Mouse (Mus musculus): ENCODE data around the gene Grwd1. TPM values are rescaled to one million over a fixed set of nuclear protein-coding genes. Genes with fewer than 3 reads are reported as not detected.

Grwd1 gene
- polyA plus RNA-seq, 1 experiment from 2014 or later: 44.0 TPM

DNA sequence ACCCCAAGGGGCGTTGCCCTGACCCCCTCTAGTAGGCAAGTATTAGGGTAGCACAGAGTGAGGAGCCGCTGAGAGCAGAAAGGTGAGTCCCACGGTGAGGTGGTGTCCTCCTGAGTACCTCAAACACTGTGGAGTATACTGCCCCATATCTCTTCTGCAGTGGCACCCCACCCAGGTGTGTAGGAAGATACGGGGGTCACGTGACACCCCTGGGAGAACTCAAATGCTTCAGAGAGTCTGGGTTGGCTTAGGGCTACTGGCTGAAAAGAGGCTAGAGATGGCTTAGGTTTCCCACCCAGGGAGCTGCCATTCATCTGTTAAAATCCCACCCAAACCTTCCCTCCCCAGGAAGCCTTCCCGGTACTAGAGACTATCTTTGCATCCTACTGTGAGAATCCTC, 33.8 kb downstream of the Grwd1 start:
- no peak overlapping the region for H3K4me2 ChIP-seq (ENCODE audit: low read length)

GRCm38 (mm10) chr7:45794971-45795370, 35.8 kb downstream of the Grwd1 start:
- Histone ChIP-seq H3K4me3 (ENCODE audit: low read length) (no peak overlapping the region), H3K4me2 (ENCODE audit: low read length) (no peak overlapping the region), H3K27ac (ENCODE audit: low read depth, low read length) (no peak overlapping the region), H3K27me3 (replicated peaks; ENCODE audit: control insufficient read depth, insufficient read depth, low read length) (no peaks in the 10 kb centered on the region), H3K4me1 (ENCODE audit: control insufficient read depth, insufficient read depth, low read depth, low read length) (peaks cover 18% of the 10 kb centered on the region), H3K9me3 (ENCODE audit: control insufficient read depth, low read length) (no peaks in the 10 kb centered on the region), H3K9ac (ENCODE audit: low read depth, low read length) (no peak overlapping the region; the same call in 1 of the 2 replicates), H3K36me3 (ENCODE audit: control insufficient read depth, insufficient read depth, low read length) (peaks cover 58% of the 10 kb centered on the region)
- no peak for ATAC-seq
- 95% methylated on average over 29 of the region's 29 CpGs for WGBS

More for the DNA sequence above, 33.8 kb downstream of the Grwd1 start:
- Histone ChIP-seq H3K36me3 (ENCODE audit: control insufficient read depth, insufficient read depth, low read length) (peaks cover 50% of the 10 kb centered on the region), H3K9me3 (ENCODE audit: control insufficient read depth, low read length) (no peaks in the 10 kb centered on the region), H3K27me3 (replicated peaks; ENCODE audit: control insufficient read depth, insufficient read depth, low read length) (no peaks in the 10 kb centered on the region), H3K4me3 (ENCODE audit: low read length) (no peak overlapping the region), H3K4me1 (ENCODE audit: control insufficient read depth, insufficient read depth, low read depth, low read length) (peaks cover 20% of the 10 kb centered on the region), H3K27ac (ENCODE audit: low read depth, low read length) (no peak overlapping the region), H3K9ac (ENCODE audit: low read depth, low read length) (peak overlapping the region; percentile 6; the same call in 1 of the 2 replicates)
- no peak for ATAC-seq
- WGBS: 50% methylated on average over 6 of the region's 6 CpGs

- no peaks in the 10 kb centered on the region for H3K9me3 ChIP-seq (ENCODE audit: control insufficient read depth, low read length)
- ATAC-seq: no peak
- no peaks in the 10 kb centered on the region for H3K27me3 ChIP-seq (replicated peaks; ENCODE audit: control insufficient read depth, insufficient read depth, low read length)
- WGBS: 90% methylated on average over 36 of the region's 44 CpGs
- H3K36me3 ChIP-seq (ENCODE audit: control insufficient read depth, insufficient read depth, low read length): peaks cover 67% of the 10 kb centered on the region
- H3K4me3 ChIP-seq (ENCODE audit: low read length): no peak overlapping the region
- H3K4me1 ChIP-seq (ENCODE audit: control insufficient read depth, insufficient read depth, low read depth, low read length): peaks cover 18% of the 10 kb centered on the region
- no peak overlapping the region for H3K27ac ChIP-seq (ENCODE audit: low read depth, low read length)
- H3K4me2 ChIP-seq (ENCODE audit: low read length): no peak overlapping the region
- no peak overlapping the region for H3K9ac ChIP-seq (ENCODE audit: low read depth, low read length)
Observed at GRCm38 (mm10) chr7:45793969-45794585, 36.7 kb downstream of the Grwd1 start.

DNA sequence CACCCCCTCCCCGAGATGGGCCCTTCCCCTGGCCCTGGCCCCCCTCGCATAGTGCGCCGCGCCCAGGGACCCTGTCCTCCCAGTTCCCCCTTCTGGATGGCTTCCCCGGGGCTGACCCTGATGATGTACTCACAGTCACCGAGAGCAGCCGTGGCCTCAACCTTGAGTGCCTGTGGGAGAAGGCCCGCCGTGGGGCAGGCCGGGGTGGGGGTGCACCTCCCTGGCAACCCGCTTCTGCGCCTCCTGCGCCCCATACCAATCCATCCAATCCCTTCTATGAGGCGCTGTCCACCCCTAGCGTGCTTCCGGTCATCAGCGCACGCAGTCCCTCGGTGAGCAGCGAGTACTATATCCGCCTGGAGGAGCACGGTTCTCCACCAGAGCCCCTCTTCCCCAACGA, 37.5 kb downstream of the Grwd1 start:
- Histone ChIP-seq H3K27me3 (replicated peaks; ENCODE audit: control insufficient read depth, insufficient read depth, low read length) (no peaks in the 10 kb centered on the region), H3K4me1 (ENCODE audit: control insufficient read depth, insufficient read depth, low read depth, low read length) (peaks cover 14% of the 10 kb centered on the region), H3K9me3 (ENCODE audit: control insufficient read depth, low read length) (no peaks in the 10 kb centered on the region), H3K4me3 (ENCODE audit: low read length) (no peak overlapping the region), H3K36me3 (ENCODE audit: control insufficient read depth, insufficient read depth, low read length) (peaks cover 72% of the 10 kb centered on the region), H3K9ac (ENCODE audit: low read depth, low read length) (no peak overlapping the region), H3K27ac (ENCODE audit: low read depth, low read length) (no peak overlapping the region), H3K4me2 (ENCODE audit: low read length) (no peak overlapping the region)
- ATAC-seq: no peak
- WGBS: 84% methylated on average over 24 of the region's 24 CpGs

DNA sequence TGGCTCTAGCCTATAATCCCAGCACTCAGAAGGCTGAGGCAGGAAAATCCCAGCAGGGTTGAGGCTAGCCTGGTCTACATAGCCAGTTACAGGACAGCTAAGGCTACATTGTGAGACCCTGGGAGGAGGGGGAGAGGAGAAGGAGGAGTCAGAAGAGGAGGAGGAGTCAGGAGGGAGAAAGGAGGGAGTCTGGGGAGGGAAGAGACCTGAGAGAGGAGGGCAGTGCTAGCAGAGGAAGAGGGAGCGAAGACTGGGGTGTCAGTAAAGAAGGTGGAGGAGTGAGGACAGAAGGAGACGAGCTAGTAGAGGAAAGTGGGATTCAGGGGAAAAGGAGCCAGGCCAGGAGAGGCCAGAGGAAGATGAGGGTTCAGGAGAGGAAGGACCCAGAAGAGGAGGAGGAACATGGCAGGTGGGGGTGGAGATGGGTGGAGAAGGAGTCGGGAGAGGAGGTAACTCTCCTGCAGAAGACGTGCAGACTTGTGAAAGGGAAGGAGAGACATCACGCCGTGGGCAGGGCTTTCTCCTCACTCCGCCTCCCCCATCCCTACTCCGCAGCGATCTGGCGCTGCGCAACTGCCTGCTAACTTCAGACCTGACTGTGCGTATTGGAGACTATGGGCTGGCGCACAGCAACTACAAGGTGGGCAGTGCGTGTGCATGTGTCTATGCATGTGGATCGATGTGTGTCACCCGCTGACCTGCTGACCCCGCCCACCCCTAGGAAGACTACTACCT, 38.8 kb downstream of the Grwd1 start:
- WGBS: 77% methylated on average over 16 of the region's 17 CpGs
- no peak overlapping the region for H3K9ac ChIP-seq (ENCODE audit: low read depth, low read length)
- H3K4me2 ChIP-seq (ENCODE audit: low read length): no peak overlapping the region
- H3K4me3 ChIP-seq (ENCODE audit: low read length): no peak overlapping the region
- H3K27ac ChIP-seq (ENCODE audit: low read depth, low read length): no peak overlapping the region
- peaks cover 8% of the 10 kb centered on the region for H3K4me1 ChIP-seq (ENCODE audit: control insufficient read depth, insufficient read depth, low read depth, low read length)
- no peak for ATAC-seq
- peaks cover 78% of the 10 kb centered on the region for H3K36me3 ChIP-seq (ENCODE audit: control insufficient read depth, insufficient read depth, low read length)
- H3K9me3 ChIP-seq (ENCODE audit: control insufficient read depth, low read length): no peaks in the 10 kb centered on the region
- no peaks in the 10 kb centered on the region for H3K27me3 ChIP-seq (replicated peaks; ENCODE audit: control insufficient read depth, insufficient read depth, low read length)

DNA sequence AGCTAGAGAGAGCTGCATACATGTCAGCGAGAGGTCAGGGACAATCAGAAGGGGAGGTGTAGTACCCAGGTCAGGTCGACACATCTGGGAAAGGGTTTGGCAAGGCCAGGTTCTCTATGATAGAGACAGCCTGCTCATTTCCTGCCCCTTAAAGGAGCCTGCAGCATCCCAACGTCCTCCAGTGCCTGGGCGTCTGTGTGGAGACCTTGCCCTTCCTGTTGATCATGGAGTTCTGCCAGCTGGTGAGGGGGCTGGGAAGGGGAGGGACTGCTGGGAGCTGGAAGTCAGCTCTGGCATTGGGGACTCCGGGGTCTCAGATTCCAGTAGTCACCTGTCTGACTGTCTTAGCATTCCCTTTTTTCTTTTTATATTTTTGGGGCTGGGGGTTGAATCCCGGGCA, 40.0 kb downstream of the Grwd1 start:
- H3K9ac ChIP-seq (ENCODE audit: low read depth, low read length): no peak overlapping the region; the same call in 1 of the 2 replicates
- ATAC-seq: no peak
- H3K36me3 ChIP-seq (ENCODE audit: control insufficient read depth, insufficient read depth, low read length): peaks cover 72% of the 10 kb centered on the region
- H3K4me1 ChIP-seq (ENCODE audit: control insufficient read depth, insufficient read depth, low read depth, low read length): peaks cover 14% of the 10 kb centered on the region
- no peak overlapping the region for H3K27ac ChIP-seq (ENCODE audit: low read depth, low read length)
- H3K4me3 ChIP-seq (ENCODE audit: low read length): no peak overlapping the region
- 81% methylated on average over 6 of the region's 6 CpGs for WGBS
- H3K4me2 ChIP-seq (ENCODE audit: low read length): no peak overlapping the region
- no peaks in the 10 kb centered on the region for H3K27me3 ChIP-seq (replicated peaks; ENCODE audit: control insufficient read depth, insufficient read depth, low read length)
- no peaks in the 10 kb centered on the region for H3K9me3 ChIP-seq (ENCODE audit: control insufficient read depth, low read length)

DNA sequence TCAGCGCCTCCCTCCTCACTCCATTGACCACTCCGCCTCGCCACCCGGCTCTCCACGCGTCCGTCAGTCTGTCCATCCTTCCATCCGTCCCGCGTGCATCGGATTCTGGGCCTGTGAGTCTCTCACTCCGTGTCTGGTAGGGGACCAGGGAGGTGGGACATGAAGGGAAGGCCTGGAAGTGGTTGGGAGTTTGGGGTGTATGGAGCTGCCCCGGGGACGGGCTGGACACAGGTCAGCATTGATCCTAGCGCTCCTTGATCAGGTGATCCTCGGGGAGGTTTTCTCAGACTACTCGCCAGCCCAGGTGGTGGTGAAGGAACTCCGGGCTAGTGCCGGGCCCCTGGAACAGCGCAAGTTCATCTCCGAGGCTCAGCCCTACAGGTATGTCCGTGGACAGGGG, 43.1 kb downstream of the Grwd1 start:
- Histone ChIP-seq H3K4me3 (ENCODE audit: low read length) (no peak overlapping the region), H3K27me3 (replicated peaks; ENCODE audit: control insufficient read depth, insufficient read depth, low read length) (no peaks in the 10 kb centered on the region), H3K4me2 (ENCODE audit: low read length) (peak overlapping the region; percentile 87), H3K36me3 (ENCODE audit: control insufficient read depth, insufficient read depth, low read length) (peaks cover 46% of the 10 kb centered on the region), H3K27ac (ENCODE audit: low read depth, low read length) (no peak overlapping the region), H3K4me1 (ENCODE audit: control insufficient read depth, insufficient read depth, low read depth, low read length) (peaks cover 14% of the 10 kb centered on the region), H3K9me3 (ENCODE audit: control insufficient read depth, low read length) (no peaks in the 10 kb centered on the region), H3K9ac (ENCODE audit: low read depth, low read length) (no peak overlapping the region)
- ATAC-seq: no peak
- WGBS: 90% methylated on average over 22 of the region's 22 CpGs

- peak overlapping the region; percentile 87 for H3K4me2 ChIP-seq (ENCODE audit: low read length)
- H3K4me1 ChIP-seq (ENCODE audit: control insufficient read depth, insufficient read depth, low read depth, low read length): peaks cover 14% of the 10 kb centered on the region
- peaks cover 39% of the 10 kb centered on the region for H3K36me3 ChIP-seq (ENCODE audit: control insufficient read depth, insufficient read depth, low read length)
- no peaks in the 10 kb centered on the region for H3K9me3 ChIP-seq (ENCODE audit: control insufficient read depth, low read length)
- peak overlapping the region; percentile 91 for H3K4me3 ChIP-seq (ENCODE audit: low read length)
- WGBS: 10% methylated on average over 17 of the region's 17 CpGs
- ATAC-seq: peak; percentile 37
- no peaks in the 10 kb centered on the region for H3K27me3 ChIP-seq (replicated peaks; ENCODE audit: control insufficient read depth, insufficient read depth, low read length)
- H3K27ac ChIP-seq (ENCODE audit: low read depth, low read length): peak overlapping the region; percentile 93
- H3K9ac ChIP-seq (ENCODE audit: low read depth, low read length): peak overlapping the region; percentile 94
Observed at GRCm38 (mm10) chr7:45786661-45787413, 43.9 kb downstream of the Grwd1 start.

DNA sequence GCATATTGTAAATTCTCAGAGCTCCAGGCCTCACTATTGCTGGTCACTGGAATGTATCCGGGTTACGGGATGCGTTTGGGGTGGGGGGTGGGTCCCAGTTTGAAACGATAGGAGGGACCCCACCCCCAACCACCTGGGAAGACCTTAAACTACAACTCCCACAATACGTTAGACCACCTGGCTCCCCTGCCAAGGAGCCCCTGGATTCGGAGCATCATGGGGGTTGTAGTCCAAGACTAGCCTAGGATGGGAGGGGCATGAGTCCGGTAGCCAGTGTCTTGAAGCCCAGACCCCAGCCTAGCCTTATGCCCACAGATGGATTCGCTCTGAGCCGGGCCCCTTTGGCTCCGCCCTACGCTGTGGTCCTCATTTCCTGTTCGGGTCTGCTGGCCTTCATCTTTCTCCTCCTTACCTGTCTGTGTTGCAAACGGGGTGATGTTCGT, 44.6 kb downstream of the Grwd1 start:
- WGBS: under 1% methylated on average over 14 of the region's 14 CpGs
- H3K4me2 ChIP-seq (ENCODE audit: low read length): peak overlapping the region; percentile 87
- peak; percentile 40 for ATAC-seq
- peak overlapping the region; percentile 94 for H3K9ac ChIP-seq (ENCODE audit: low read depth, low read length)
- H3K27ac ChIP-seq (ENCODE audit: low read depth, low read length): peak overlapping the region; percentile 93
- H3K27me3 ChIP-seq (replicated peaks; ENCODE audit: control insufficient read depth, insufficient read depth, low read length): no peaks in the 10 kb centered on the region
- H3K9me3 ChIP-seq (ENCODE audit: control insufficient read depth, low read length): no peaks in the 10 kb centered on the region
- H3K36me3 ChIP-seq (ENCODE audit: control insufficient read depth, insufficient read depth, low read length): peaks cover 34% of the 10 kb centered on the region
- H3K4me3 ChIP-seq (ENCODE audit: low read length): peak overlapping the region; percentile 91
- peaks cover 14% of the 10 kb centered on the region for H3K4me1 ChIP-seq (ENCODE audit: control insufficient read depth, insufficient read depth, low read depth, low read length)
